Mouse (Mus musculus) NIH3T3 (cell line): ENCODE data around the gene Gper1.
A peak's percentile ranks its signal among the peaks of the same experiment; 100 is the strongest.

ENCODE experiments used
- DNase-seq: peaks from one replicate; pipeline ENCODE4 v3.0.0-alpha.2; 2012; ENCODE audit warnings: low read depth

The Gper1 gene

DNA sequence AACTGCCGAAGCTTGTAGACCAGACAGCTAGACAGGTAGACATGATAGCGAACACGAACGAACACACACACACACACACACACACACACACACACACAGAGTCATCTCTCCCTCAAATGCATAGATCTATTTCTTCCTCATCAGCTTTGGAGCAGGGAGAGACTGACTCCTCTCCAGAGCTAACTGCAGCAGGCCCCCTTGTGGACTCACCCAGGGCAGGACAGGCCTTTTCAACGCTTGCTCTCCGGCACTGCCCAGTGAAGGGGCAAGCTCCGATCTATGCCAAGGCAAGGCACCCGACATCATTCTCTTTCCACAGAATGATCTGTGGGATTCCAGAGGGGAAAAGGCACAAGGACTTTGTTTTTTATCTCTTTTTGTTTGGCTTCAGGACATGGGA is 22.3 kb downstream of the Gper1 start:
- peak; percentile 41 for DNase-seq

DNA sequence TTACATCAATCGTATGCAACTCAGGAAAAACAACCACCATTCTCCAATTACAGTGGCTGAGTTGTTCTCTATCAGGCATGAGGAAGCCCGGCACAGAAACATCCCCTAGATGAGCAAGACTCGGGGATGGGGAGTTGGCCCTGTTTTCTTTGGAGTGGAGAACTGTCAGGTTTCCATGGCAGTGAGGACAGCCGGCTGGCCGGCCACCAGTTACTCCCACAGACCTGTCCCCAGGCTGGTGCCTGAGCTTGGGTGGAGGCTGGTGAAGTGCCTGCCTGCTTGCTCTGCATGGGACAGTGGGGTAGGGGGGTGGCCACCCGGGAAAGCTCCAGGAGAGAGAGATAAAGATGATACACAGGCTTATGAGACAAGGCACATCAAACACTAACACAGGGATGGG is 25.1 kb downstream of the Gper1 start:
- no peak for DNase-seq

DNA sequence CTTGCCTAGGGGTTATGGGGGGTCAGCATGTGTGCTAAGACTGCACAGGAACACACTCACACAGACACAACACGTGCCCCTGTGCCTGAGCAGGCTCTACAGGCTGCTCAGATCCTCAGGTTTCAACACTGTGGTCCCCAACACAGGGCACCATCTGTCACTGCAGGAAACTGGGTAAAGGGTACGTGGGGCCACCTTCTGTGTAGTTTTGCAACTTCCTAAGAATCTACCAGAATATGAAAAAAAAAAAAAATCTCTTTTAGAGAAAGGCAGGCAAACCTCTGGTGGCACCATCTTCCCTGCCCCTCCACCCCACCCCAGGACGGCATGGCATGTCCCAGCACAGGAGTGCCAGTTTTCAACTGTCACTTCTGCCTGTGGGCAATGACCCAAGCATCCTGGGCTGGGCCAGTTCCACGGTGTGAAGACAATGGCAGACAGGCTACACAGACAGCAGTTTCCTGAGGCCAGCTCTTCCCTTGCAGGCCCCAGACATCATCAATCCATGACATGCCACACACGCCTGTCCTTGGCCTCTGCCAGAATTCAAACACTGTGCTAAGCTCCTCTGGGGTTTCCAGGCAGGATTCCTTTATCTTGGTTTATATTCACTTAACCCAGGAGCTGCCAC is 26.3 kb downstream of the Gper1 start:
- DNase-seq, result no peak

DNA sequence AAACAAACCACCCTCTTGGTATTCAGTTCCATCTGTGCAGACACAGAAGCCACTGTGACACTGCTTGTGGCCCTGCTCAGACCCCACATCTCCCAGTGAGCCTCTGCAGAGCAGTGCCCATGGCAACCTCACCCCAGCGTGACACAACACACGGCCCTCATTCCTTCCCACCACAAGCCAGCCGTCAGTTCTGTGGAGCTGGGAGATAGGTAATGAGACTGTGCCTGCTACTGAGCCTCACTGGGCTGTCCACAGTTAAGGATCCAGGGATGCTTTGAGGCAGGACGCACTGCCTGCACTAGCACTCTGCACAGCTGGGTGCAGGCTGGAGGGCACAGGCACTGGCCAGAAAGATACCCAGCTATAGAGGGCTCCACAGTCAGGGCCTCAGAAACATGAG is 27.0 kb downstream of the Gper1 start:
- DNase-seq, result no peak

DNA sequence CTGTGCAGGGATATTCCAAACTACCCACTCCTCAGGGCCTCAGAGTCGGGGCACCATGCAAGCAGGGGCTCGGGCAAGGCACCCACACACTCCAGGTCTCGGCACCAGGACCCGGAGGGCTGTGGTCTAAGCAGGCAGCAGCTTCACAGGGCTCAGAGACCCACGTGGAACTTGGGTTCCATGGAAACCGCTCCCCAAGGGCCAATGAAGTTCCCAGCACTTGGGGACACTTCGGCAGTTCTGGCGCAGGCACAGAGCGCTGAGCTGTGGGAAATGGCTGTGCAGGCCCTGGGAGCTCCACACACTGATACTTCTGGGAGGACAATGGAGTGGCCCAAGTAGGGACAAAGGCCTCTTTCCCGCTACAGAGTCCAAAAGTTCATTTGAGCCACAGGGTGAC is 30.1 kb downstream of the Gper1 start:
- no peak for DNase-seq

DNA sequence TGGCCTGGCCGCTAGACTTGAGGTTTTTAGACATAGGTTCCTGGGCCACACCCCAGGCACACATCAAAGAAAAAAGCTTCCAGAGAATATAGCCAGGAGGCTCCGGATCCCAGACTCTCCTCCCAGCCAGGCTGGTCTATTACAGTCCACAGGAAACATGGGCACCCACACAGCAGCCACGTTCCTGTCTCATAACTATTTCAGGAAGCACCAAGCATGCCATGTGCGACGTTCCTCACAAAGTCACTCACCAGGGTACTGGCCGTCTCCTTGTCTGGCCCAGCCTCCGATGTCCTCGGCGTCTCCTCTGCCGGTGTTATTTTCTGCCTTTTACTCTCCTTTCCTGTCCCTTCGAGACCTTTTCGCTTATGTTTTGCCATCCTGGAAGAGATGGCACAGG is 32.2 kb downstream of the Gper1 start:
- DNase-seq, result no peak

DNA sequence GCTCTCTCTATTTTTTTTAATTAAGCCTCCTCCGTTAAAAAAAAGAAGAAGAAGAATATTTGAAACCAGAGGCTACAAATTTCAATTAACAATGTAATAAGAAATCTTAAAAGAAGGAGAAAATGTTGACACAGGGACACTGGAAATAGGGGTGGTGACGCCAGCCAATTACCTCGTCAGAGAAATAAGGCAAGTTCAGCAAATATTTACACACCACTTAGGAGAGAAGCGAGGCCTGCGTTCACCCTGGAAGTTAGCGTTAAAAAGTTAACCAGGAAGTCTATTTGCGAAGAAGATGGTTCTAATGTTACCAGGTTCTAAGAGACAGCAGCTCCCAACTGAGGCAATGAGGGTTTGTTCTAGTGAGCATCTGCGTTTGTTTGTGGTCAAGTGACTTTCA is 34.3 kb downstream of the Gper1 start:
- DNase-seq, result no peak

DNA sequence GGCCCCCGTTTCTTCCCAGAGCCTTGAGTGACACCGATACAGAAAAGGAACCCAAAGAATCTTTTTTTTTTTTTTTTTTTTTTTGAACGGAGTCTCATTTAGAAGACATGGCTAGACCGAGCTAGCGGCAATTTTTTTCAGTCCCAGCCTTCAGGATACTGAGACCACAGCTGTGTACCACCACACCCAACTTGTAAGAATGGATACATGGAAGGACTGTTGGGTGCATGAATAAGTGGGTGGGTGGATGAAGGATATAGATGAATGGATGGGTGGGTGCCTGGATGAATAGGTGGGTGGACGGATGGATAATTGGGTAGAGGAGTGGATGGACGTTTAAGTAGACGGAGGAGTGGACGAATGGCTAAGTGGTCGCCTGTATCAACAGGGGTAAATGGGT is 37.0 kb downstream of the Gper1 start:
- no peak for DNase-seq

DNA sequence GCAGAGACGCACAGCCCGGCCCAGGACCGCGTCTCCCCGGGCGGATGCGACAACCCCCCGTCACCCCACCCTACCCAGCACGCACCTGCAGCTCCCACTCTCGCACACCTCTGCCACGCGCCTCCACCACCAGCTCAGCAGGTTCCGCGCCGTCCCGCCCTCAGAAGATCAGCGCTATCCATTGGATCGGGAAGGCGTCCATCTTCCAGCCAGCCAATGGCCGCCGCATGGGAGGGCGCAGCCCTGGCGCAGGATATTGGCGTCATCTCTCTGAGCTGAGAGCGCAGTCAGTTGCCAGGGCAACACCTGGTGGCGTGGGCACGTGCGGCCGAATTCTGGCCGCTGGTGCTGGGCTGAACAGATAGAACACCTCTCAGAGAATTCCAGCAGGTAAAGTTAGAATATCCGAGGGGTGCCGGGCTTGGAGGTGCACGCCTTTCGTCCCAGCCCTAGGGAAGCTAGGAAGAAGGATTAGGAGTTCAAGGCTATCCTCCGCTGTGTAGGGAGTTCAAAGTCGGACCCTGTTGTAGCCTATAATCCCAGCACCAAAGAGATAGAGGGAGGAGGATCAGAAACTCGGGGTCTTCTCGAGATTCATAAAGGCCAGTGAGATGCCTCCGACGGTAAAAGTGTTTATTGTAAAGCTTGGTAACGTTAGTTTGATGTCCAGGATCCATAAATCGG is 37.6 kb downstream of the Gper1 start, which contains the start of gene 3110082I17Rik:
Gene 3110082I17Rik, minus strand, starts transcription at position 144 of the 684 bp plus-strand sequence.
- peak; percentile 99 for DNase-seq

DNA sequence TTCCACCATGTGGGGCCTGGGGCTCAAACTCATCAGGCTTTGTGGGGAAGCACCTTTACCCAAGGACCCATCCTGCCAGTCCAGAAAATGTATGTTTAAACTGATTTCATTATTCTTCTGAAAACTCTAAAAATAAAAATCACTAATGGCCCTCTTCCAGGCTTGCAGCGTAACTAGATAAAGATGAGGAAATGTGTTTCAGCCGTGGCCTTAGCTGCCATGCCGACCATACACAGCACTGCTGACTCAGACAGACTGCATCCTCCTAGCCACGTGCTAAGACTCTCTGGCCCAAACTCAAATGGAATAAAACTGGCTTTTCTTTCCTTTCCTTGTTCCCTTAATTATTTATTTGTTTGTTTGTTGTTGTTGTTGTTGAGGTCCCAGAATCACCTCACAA is 41.9 kb downstream of the Gper1 start:
- peak; percentile 89 for DNase-seq

DNA sequence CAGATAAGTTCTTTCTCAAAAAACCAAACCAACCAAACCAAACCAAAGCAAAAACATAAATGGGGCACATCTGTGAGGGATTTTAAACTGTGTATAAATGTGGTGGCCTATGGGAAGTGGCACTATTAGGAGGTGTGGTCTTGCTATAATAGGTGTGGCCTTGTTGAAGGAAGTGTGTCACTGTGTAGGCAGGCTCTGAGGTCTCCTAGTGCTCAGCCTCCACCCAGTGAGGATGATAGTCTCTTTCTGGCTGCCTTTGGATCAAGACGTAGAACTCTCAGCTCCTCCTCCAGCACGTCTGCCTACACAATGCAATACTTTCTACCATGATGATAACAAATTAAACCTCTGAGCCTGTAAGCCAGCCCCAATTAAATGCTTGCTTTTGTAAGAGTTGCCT is 43.4 kb downstream of the Gper1 start:
- DNase-seq, result no peak

DNA sequence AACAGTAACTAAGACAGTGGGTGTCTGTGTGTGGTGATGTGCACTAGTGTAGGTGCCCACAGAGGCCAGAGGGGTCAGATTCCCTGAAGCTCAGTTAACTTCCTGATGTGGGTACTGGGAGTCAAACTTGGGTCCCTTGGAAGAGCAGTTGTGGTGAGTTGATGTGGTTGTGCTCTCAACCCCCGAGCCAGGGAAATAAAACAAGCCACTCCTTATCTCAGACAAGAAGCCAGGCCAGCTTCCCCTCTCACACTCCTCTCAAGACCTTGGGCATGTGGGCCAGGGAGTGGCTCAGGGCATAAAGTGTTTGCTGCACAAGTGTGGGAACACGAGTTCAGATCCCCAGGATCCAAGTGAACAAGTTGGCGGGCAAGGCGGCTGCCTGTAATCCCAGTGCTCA is 43.9 kb downstream of the Gper1 start:
- DNase-seq, result no peak

DNA sequence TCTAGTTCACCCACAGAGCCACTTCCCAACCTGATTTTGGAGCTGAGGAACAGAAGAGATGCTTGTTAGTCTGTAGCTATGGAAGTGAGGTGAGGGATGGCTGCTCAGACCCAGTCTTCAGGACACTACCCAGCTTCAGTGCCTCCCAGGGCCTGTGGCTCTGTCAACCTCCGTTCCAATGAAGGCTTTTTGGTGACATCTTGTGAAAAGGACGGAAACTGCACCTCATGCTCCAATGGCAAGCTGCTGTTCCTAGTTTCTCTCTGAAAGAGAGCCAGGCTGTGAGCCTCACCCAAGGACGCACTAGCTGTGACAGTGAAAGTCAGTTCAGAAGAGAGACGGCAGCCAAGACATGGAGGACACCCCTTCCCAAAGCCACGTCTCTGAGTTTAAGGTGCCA is 45.0 kb downstream of the Gper1 start:
- peak; percentile 33 for DNase-seq

DNA sequence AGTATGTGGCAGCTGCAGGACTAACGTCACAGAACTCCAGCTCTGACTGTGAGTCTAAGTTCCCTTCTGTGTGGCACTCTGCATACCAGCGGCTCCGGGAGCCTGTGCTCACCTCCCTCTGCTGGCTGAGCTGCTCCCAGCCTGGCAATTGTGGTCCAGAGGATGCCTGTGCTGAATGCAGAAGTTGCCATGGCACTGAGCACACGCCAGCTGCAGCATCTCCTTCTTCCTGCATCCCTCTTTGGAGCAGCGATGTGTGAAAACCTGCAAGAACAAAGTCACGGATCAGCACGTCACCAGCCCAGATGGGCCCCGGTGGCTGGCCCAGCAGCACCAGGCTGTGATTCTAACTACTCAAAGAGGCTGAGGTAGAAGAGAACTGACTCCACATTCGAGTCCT is 51.8 kb downstream of the Gper1 start:
- DNase-seq, result no peak
